Mouse (Mus musculus): Measurements from ENCODE around the gene Ftsj3.

The Ftsj3 gene

GRCm38 (mm10) chr11:106214856-106215255 lies 41.0 kb downstream of the Ftsj3 start:
- intact Hi-C loops (cut with DNase I), result no loop called here

GRCm38 (mm10) chr11:106212771-106213170 lies 43.1 kb downstream of the Ftsj3 start:
- intact Hi-C loops (cut with DNase I), result no loop called here

- intact Hi-C loops (cut with DNase I), result no loop called here
Observed at GRCm38 (mm10) chr11:106202123-106202465, 53.8 kb downstream of the Ftsj3 start, which contains the start of gene Strada. Gene Strada (minus strand): TSS chr11:106202168.

GRCm38 (mm10) chr11:106201337-106202122 lies 54.3 kb downstream of the Ftsj3 start:
- intact Hi-C loops (cut with DNase I), result no loop called here

DNA sequence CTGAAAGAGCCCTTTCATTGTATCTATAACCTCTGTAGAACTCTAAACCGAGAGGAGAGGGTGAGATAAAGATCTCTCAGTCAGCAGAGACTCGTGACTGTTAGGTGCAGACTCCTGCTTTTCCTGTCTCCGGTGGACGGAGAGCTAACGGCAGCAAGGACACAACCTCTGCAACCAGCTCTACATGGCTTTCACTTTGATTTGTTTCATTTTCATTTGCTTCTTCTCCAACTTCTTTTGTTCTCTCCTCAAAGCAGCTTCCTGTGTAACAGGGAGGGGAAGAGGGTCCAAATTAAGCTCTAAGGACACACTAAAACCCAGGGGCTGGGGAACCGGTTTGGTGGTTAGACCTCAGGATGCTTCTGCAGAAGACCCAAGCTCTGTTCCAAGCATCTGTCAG lies 55.1 kb downstream of the Ftsj3 start:
- intact Hi-C loops (cut with DNase I), result no loop called here

DNA sequence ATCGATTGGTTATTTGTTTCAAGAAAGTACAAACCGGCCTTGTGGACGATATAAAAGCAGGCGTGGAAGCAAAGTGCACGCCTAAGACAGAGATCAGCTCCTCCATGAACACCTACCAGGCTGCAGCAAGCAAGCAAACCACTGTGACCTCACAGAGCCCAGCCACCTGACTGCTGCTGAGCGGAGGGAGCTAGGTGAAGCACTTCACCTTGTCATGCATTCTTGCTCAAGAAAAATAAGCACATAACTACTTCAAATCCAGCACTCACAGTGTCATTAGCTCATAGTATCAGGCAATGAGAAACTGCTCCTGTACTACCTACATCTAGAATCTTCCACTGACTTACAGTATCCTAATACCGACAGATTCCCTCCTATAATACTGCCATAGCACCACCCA lies 55.9 kb downstream of the Ftsj3 start:
- intact Hi-C loops (cut with DNase I), result loop anchor here (5.0 kb wide), 1 partner anchor 38 kb away; the partner anchor contains the start of genes Gm10840 and Limd2
